Comparison of ENCODE assay signal across 10 mouse cellular contexts in the genomic region with DNA sequence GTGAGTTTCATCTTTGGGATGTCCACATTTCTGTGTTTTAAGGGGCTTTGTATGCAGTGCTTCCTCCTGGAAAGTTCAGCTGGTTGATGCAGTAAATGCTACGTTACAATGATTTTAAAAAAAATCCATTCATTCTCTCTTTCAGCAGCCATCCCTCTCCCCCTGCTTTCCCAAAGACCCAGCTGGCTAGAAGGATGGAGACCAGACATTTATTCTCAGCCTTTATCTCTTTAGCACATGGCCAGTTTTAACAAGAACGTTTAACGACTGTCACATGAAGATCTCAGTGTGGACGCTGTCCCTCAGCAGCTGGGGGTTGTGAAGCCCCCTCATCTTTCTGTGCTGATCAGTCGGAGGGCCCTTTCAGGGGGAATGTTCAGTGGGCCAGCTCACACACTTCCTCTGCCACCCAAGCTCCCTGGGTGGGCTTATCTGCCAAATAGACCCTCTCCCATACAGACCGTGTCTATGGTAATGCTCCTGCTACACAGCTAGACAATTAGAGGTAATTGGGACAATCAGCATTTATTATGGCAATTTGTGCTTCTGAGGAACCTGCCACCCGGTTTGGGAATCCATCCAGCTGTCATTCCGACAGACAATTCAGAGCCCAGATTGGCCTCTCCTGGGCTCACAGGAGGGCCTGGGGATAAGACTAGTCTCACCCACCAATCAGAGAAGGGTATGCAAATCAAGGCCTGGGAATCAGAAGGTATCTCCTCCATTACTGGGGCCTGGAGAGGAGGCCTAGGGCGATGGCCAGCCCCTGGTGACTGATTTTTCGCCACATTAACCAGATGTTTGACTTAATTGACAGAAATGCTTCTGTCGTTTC.
A peak's percentile ranks its signal among the peaks of the same experiment; 100 is the strongest.
DNase-seq lines count a peak whose midpoint lies in the region; ATAC-seq lines count a peak whose summit lies in the region.
"Had no signal": no experiment of that assay in that cellular context is flagged by ENCODE, and none has a peak within 500 bp of the region (broad histone marks: within the 10 kb centered on the region; RNA-seq: fewer than 3 reads in every experiment).

No protein-coding gene starts in this region.

- no peak overlapping the region for H3K4me2 ChIP-seq in heart, embryonic 15.5 days
- no peak overlapping the region for H3K4me2 ChIP-seq in forebrain, embryonic 15.5 days (replicated peaks)
- no peak overlapping the region; the same call in 1 of the 2 replicates for H3K4me2 ChIP-seq in midbrain, embryonic 12.5 days (replicated peaks)

- no peak overlapping the region for H3K9ac ChIP-seq in heart, embryonic 15.5 days
- H3K9ac ChIP-seq in forebrain, embryonic 15.5 days (replicated peaks), result no peak overlapping the region
- no peak overlapping the region for H3K9ac ChIP-seq in midbrain, embryonic 12.5 days (replicated peaks)

- no peak overlapping the region for H3K27ac ChIP-seq in heart, embryonic 15.5 days
- peak overlapping the region; percentile 75 for H3K27ac ChIP-seq in forebrain, embryonic 15.5 days (replicated peaks)
- H3K27ac ChIP-seq in midbrain, embryonic 12.5 days (replicated peaks), result peak overlapping the region; percentile 61; the same call in 1 of the 2 replicates

- no peaks in the 10 kb centered on the region for H3K36me3 ChIP-seq in heart, embryonic 15.5 days
- H3K36me3 ChIP-seq in forebrain, embryonic 15.5 days, result no peaks in the 10 kb centered on the region
- H3K36me3 ChIP-seq in midbrain, embryonic 12.5 days, result no peaks in the 10 kb centered on the region

- no peaks in the 10 kb centered on the region for H3K9me3 ChIP-seq in heart, embryonic 15.5 days (replicated peaks)
- H3K9me3 ChIP-seq in forebrain, embryonic 15.5 days, result no peaks in the 10 kb centered on the region
- no peaks in the 10 kb centered on the region for H3K9me3 ChIP-seq in midbrain, embryonic 12.5 days

- 21% methylated on average over 11 of the region's 11 CpGs for WGBS in heart, embryonic 15.5 days
- WGBS in forebrain, embryonic 15.5 days, result 3% methylated on average over 11 of the region's 11 CpGs
- 16% methylated on average over 11 of the region's 11 CpGs for WGBS in midbrain, embryonic 12.5 days

- H3K4me3 ChIP-seq in heart, embryonic 15.5 days, result no peak overlapping the region
- no peak overlapping the region for H3K4me3 ChIP-seq in forebrain, embryonic 15.5 days
- no peak overlapping the region for H3K4me3 ChIP-seq in midbrain, embryonic 12.5 days

- peaks cover 41% of the 10 kb centered on the region for H3K27me3 ChIP-seq in heart, embryonic 15.5 days
- H3K27me3 ChIP-seq in forebrain, embryonic 15.5 days, result no peaks in the 10 kb centered on the region
- peaks cover 4% of the 10 kb centered on the region; the same call in 1 of the 2 replicates for H3K27me3 ChIP-seq in midbrain, embryonic 12.5 days

- no peak for DNase-seq in heart, adult 8-10 months (ENCODE audit: low spot score)
- peak; percentile 21 for DNase-seq in Muller cell, postnatal 12 days (ENCODE audit: inconsistent ontology term)
- DNase-seq in ovary, postnatal 14 days (ENCODE audit: low spot score), result no peak
- no peak for DNase-seq in urinary bladder, adult 18-20 months (ENCODE audit: low spot score in 2 of 2)
- DNase-seq: heart, postnatal 14 days; spleen, adult 18-20 months had no signal

- ATAC-seq in heart, embryonic 15.5 days (replicated peaks; ENCODE audit: insufficient number of reproducible peaks, insufficient read depth, low FRiP score, low read depth), result peak; percentile 50; the same call in 1 of the 2 replicates
- peak; percentile 93 for ATAC-seq in forebrain, embryonic 15.5 days (replicated peaks)
- peak; percentile 92 for ATAC-seq in midbrain, embryonic 12.5 days (ENCODE audit: low FRiP score, low read depth)
- no peak for ATAC-seq in megakaryocyte progenitor cell, adult 5-6 weeks (replicated peaks; ENCODE audit: poor library complexity)

- no peaks in the 10 kb centered on the region for H3K4me1 ChIP-seq in heart, embryonic 15.5 days (replicated peaks)
- H3K4me1 ChIP-seq in forebrain, embryonic 15.5 days, result peaks cover 28% of the 10 kb centered on the region
- peaks cover 21% of the 10 kb centered on the region for H3K4me1 ChIP-seq in midbrain, embryonic 12.5 days
